Comparison of ENCODE assay signal across 10 mouse cellular contexts in genomic region chrX:135761707-135762106, GRCm38 (mm10). TPM values are rescaled to one million over a fixed set of nuclear protein-coding genes. Genes with fewer than 3 reads are reported as not detected.
DNase-seq lines count a peak whose midpoint lies in the region; ATAC-seq and TF ChIP-seq lines count a peak whose summit lies in the region.
"Had no signal": no experiment of that assay in that cellular context is flagged by ENCODE, and none has a peak within 500 bp of the region (broad histone marks: within the 10 kb centered on the region; RNA-seq: fewer than 3 reads in every experiment).

No protein-coding gene starts in this region.

- H3K4me2 ChIP-seq in liver, embryonic 11.5 days: no peak overlapping the region
- H3K4me2 ChIP-seq: liver, embryonic 13.5 days had no signal

- no peak for TF ChIP-seq CTCF in liver, adult 2 months (IDR thresholded peaks at IDR 0.05; ENCODE audit: low read depth, low read length)

- H3K4me3 ChIP-seq in liver, adult 2 months (ENCODE audit: insufficient read depth, low read depth, low read length): no peak overlapping the region
- no peak overlapping the region for H3K4me3 ChIP-seq in liver, embryonic 11.5 days (ENCODE audit: low read depth, low read length)
- H3K4me3 ChIP-seq: liver, embryonic 13.5 days had no signal

- peak; percentile 11 for DNase-seq in gastrocnemius, adult 18-20 months (ENCODE audit: low spot score)
- DNase-seq in gastrocnemius, postnatal 25 days: no peak
- DNase-seq in liver, adult 2 months (ENCODE audit: extremely low read depth, low read depth, low spot score): peak; percentile 1
- DNase-seq in liver, embryonic 11.5 days (ENCODE audit: low spot score): no peak
- peak; percentile 65 for DNase-seq in brain, adult 2 months (ENCODE audit: low read depth, low spot score)
- DNase-seq in layer of hippocampus, adult 9-11 months: peak; percentile 15
- DNase-seq in Muller cell, postnatal 12 days (ENCODE audit: inconsistent ontology term): no peak
- no peak for DNase-seq in ovary, postnatal 10 days (ENCODE audit: low spot score)
- DNase-seq: liver, embryonic 13.5 days had no signal

- H3K27ac ChIP-seq in liver, adult 2 months (replicated peaks; ENCODE audit: insufficient read depth, low read depth, low read length): no peak overlapping the region
- H3K27ac ChIP-seq in liver, embryonic 11.5 days (ENCODE audit: low read depth, low read length): no peak overlapping the region
- H3K27ac ChIP-seq: liver, embryonic 13.5 days had no signal

- H3K4me1 ChIP-seq in liver, adult 2 months (ENCODE audit: control insufficient read depth, insufficient read depth, low read length): no peaks in the 10 kb centered on the region
- H3K4me1 ChIP-seq in liver, embryonic 11.5 days (replicated peaks; ENCODE audit: control insufficient read depth, insufficient read depth, low read length): no peaks in the 10 kb centered on the region
- H3K4me1 ChIP-seq: liver, embryonic 13.5 days had no signal

- ATAC-seq in liver, embryonic 11.5 days (replicated peaks; ENCODE audit: low FRiP score): no peak

- H3K9me3 ChIP-seq in liver, embryonic 11.5 days (ENCODE audit: control insufficient read depth, low read length): no peaks in the 10 kb centered on the region
- H3K9me3 ChIP-seq: liver, embryonic 13.5 days had no signal

- no peaks in the 10 kb centered on the region for H3K79me2 ChIP-seq in liver, adult 2 months (ENCODE audit: control insufficient read depth, insufficient read depth, low read length)

- H3K36me3 ChIP-seq in liver, adult 2 months (ENCODE audit: control insufficient read depth, insufficient read depth, low read length): peaks cover 5% of the 10 kb centered on the region; the same call in 1 of the 2 replicates
- no peaks in the 10 kb centered on the region for H3K36me3 ChIP-seq in liver, embryonic 11.5 days (ENCODE audit: control insufficient read depth, insufficient read depth, low read length)
- H3K36me3 ChIP-seq: liver, embryonic 13.5 days had no signal

- no peak overlapping the region for H3K9ac ChIP-seq in liver, adult 2 months (ENCODE audit: low read depth, low read length)
- H3K9ac ChIP-seq in liver, embryonic 11.5 days (ENCODE audit: low read depth, low read length): no peak overlapping the region
- H3K9ac ChIP-seq: liver, embryonic 13.5 days had no signal

- no peaks in the 10 kb centered on the region for H3K27me3 ChIP-seq in liver, adult 2 months (ENCODE audit: control insufficient read depth, insufficient read depth, low read length)
- no peaks in the 10 kb centered on the region for H3K27me3 ChIP-seq in liver, embryonic 11.5 days (replicated peaks; ENCODE audit: control insufficient read depth, insufficient read depth, low read length)
- H3K27me3 ChIP-seq: liver, embryonic 13.5 days had no signal

- no peak for TF ChIP-seq POLR2A in liver, adult 2 months (IDR thresholded peaks at IDR 0.05; ENCODE audit: extremely low read depth, insufficient read depth, low read length)

RNA-seq across cellular contexts. Expression of gene Armcx5, which starts 19.2 kb away (rescaled TPM):
- 1 to 10 TPM; 4.0 to 4.7 TPM for total RNA-seq in gastrocnemius, adult 18-20 months (2021)
- 1 to 10 TPM; 2.5 to 3.2 TPM for total RNA-seq in gastrocnemius, postnatal 25 days (2021)
- 2.4 and 3.4 TPM in 2 replicates for total RNA-seq in liver, adult 2 months (2014; rRNA removed)
- polyA plus RNA-seq in liver, adult 2 months (2012; rRNA removed): 0.32 and 0.37 TPM in 2 replicates
- 7.3 and 8.4 TPM in 2 replicates for polyA plus RNA-seq in liver, embryonic 11.5 days (2014; fragmentation: Nextera tagmentation; extraction: Ambion mirVana)
- polyA plus RNA-seq: small intestine, adult 2 months had no signal

RNA-seq across cellular contexts. Expression of gene Gprasp1, which starts 19.2 kb away (rescaled TPM):
- total RNA-seq in gastrocnemius, adult 18-20 months (2021): 10 to 100 TPM; 17.3 to 19.1 TPM
- 10 to 100 TPM; 15.9 to 16.8 TPM for total RNA-seq in gastrocnemius, postnatal 25 days (2021)
- 8.8 and 9.5 TPM in 2 replicates for total RNA-seq in liver, adult 2 months (2014; rRNA removed)
- polyA plus RNA-seq in liver, adult 2 months (2012; rRNA removed): 4.9 and 5.8 TPM in 2 replicates
- polyA plus RNA-seq in liver, embryonic 11.5 days (2014; fragmentation: Nextera tagmentation; extraction: Ambion mirVana): 24.2 and 28.5 TPM in 2 replicates

RNA-seq across cellular contexts. Expression of gene Bhlhb9, which starts 35.7 kb away (rescaled TPM):
- 1 to 10 TPM; 1.4 to 2.8 TPM for total RNA-seq in gastrocnemius, adult 18-20 months (2021)
- total RNA-seq in gastrocnemius, postnatal 25 days (2021): 1 to 10 TPM; 3.2 to 4.1 TPM
- total RNA-seq in liver, adult 2 months (2014; rRNA removed): 2.7 and 4.1 TPM in 2 replicates
- polyA plus RNA-seq in liver, adult 2 months (2012; rRNA removed): 0.41 and 1.5 TPM in 2 replicates
- 35.6 and 36.8 TPM in 2 replicates for polyA plus RNA-seq in liver, embryonic 11.5 days (2014; fragmentation: Nextera tagmentation; extraction: Ambion mirVana)

RNA-seq across cellular contexts. Expression of gene Tmsb15a, which starts 36.6 kb away (rescaled TPM):
- total RNA-seq in gastrocnemius, adult 18-20 months (2021): not detected
- not detected for total RNA-seq in gastrocnemius, postnatal 25 days (2021)
- not detected in 2 replicates for total RNA-seq in liver, adult 2 months (2014; rRNA removed)
- polyA plus RNA-seq in liver, adult 2 months (2012; rRNA removed): not detected in 2 replicates
- not detected in 2 replicates for polyA plus RNA-seq in liver, embryonic 11.5 days (2014; fragmentation: Nextera tagmentation; extraction: Ambion mirVana)
- polyA plus RNA-seq: liver, embryonic 13.5 days; small intestine, adult 2 months had no signal

Comparison
In these comparisons a context has a peak if more than half of its experiments do, and no peak if none do; other contexts are left out.
1. DNase-seq: peak in gastrocnemius, adult 18-20 months (single experiment), liver, adult 2 months (single experiment), brain, adult 2 months (single experiment) and layer of hippocampus, adult 9-11 months (single experiment); none in gastrocnemius, postnatal 25 days (single experiment), liver, embryonic 11.5 days (single experiment), Muller cell, postnatal 12 days (single experiment) and ovary, postnatal 10 days (single experiment).